Mouse (Mus musculus) heart, embryonic 14.5 days (tissue): Measurements from ENCODE around the gene Rbm4b. TPM values are rescaled to one million over a fixed set of nuclear protein-coding genes. Genes with fewer than 3 reads are reported as not detected.
A peak's percentile ranks its signal among the peaks of the same experiment; 100 is the strongest.
"Not testable (repeated sequence)": the region's sequence is repeated elsewhere in the genome, so short reads cannot be mapped to it uniquely, and the experiment has no call there.

ENCODE experiments used
- ATAC-seq: fragments of 200-750 bp; cut with Nextera tagmentation; 2 replicates; pipeline ENCODE4 v1.8.0; 2017; ENCODE audit warnings: low read depth, moderate TSS enrichment; ENCODE audit not compliant: insufficient number of reproducible peaks, insufficient read depth, low FRiP score
- H3K27ac ChIP-seq, 2 experiments: fragments of 200-500 bp in 1 of 2; fragments of 300-500 bp in 1 of 2; sonication (generic) in 1 of 2; replicated peaks in 1 of 2; 2 replicates each; pipeline ENCODE4 v1.5.1; 2012 to 2014; ENCODE audit warnings: low read depth in 2 of 2, low read length in 2 of 2, control low read depth in 1 of 2, mild to moderate bottlenecking in 1 of 2, mixed read lengths in 1 of 2; ENCODE audit not compliant: control insufficient read depth in 1 of 2, insufficient read depth in 1 of 2
- H3K27me3 ChIP-seq: fragments of 300-500 bp; sonication (generic); 2 replicates; pipeline ENCODE4 v1.6.1; 2014; ENCODE audit warnings: mild to moderate bottlenecking, low read length, control low read depth; ENCODE audit not compliant: control insufficient read depth, insufficient read depth
- H3K36me3 ChIP-seq: fragments of 300-500 bp; sonication (generic); 2 replicates; pipeline ENCODE4 v1.6.1; 2014; ENCODE audit warnings: mild to moderate bottlenecking, control low read depth, low read length, mixed read lengths; ENCODE audit not compliant: control insufficient read depth, insufficient read depth
- H3K4me1 ChIP-seq, 2 experiments: fragments of 200-500 bp in 1 of 2; fragments of 300-500 bp in 1 of 2; sonication (generic) in 1 of 2; 2 replicates each; pipeline ENCODE4 v1.6.1; 2012 to 2014; ENCODE audit warnings: low read length in 2 of 2, control low read depth in 1 of 2, mixed read lengths in 1 of 2; ENCODE audit not compliant: control insufficient read depth in 2 of 2, insufficient read depth in 2 of 2
- H3K4me2 ChIP-seq: fragments of 300-500 bp; sonication (generic); 2 replicates; pipeline ENCODE4 v1.6.1; 2014; ENCODE audit warnings: mild to moderate bottlenecking, low read length
- H3K4me3 ChIP-seq, 2 experiments: fragments of 200-500 bp in 1 of 2; fragments of 300-500 bp in 1 of 2; sonication (generic) in 1 of 2; 2 replicates each; pipeline ENCODE4 v1.5.1; 2012 to 2014; ENCODE audit warnings: low read length in 2 of 2, mild to moderate bottlenecking in 2 of 2, control low read depth in 1 of 2, low read depth in 1 of 2, moderate library complexity in 1 of 2; ENCODE audit not compliant: control insufficient read depth in 1 of 2, insufficient read depth in 1 of 2
- H3K9ac ChIP-seq: fragments of 300-500 bp; sonication (generic); 2 replicates; pipeline ENCODE4 v1.6.1; 2014; ENCODE audit warnings: mild to moderate bottlenecking, low read length
- H3K9me3 ChIP-seq: fragments of 300-500 bp; sonication (generic); 2 replicates; pipeline ENCODE4 v1.6.1; 2016; ENCODE audit warnings: low read length, control low read depth; ENCODE audit not compliant: control insufficient read depth
- WGBS: fragments of 180-500 bp; shearing (Covaris S2); extraction: QIAGEN DNeasy Blood & Tissue Kit; methylation state at CpG from one replicate; pipeline ENCODE4 v1.1.7; 2014; 5-methylcytosine and 5-hydroxymethylcytosine counted together
- polyA plus RNA-seq: library from polyadenylated mRNA; unstranded; fragments of >200 nt; fragmentation: Nextera tagmentation; extraction: Ambion mirVana; gene quantifications from 2 replicates; pipeline ENCODE4 v1.2.1, GENCODE M21; 2014

The Rbm4b gene
- polyA plus RNA-seq, 1 experiment from 2014 or later, result 34.1 TPM

DNA sequence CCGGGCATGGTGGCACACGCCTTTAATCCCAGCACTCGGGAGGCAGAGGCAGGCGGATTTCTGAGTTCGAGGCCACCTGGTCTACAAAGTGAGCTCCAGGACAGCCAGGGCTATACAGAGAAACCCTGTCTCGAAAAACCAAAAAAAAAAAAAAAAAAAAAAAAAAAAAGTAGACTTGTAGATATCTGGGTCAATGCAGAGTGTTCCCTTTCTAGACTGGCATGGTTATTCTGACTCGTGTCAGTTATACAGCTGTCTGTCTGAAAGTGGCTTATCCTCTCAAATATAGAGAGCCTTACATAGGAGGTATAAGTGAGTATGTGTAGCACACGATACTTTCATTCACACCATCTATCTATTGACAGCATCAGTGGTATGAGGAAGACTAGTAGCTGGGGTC, 4.2 kb downstream of the Rbm4b start:
- H3K27ac ChIP-seq, H3K9me3 ChIP-seq, H3K4me2 ChIP-seq, H3K27me3 ChIP-seq, ATAC-seq, H3K4me3 ChIP-seq, H3K9ac ChIP-seq: not testable (repeated sequence)
- H3K36me3 ChIP-seq, result peaks cover 71% of the 10 kb centered on the region
- 86% methylated on average over 8 of the region's 8 CpGs for WGBS
- H3K4me1 ChIP-seq, result peaks cover 5 to 18% of the 10 kb centered on the region in 2 experiments

DNA sequence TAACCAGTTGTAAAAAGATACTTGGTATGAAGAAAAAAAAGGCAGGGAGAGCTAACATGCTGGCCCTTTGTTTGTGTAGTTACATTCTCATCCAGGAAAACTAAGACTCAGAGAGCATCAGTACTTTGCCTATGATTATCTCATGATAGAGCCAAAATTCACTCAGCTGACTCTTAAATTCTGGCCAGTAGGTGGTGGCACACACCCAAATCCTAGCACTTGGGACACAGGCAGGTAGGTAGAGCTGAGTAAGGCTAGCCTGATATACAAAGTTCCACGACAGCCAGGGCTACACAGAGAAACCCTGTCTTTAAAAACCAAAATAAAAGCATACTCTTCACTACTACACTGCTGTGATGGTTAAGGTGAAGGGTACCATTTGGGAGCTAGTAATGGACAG, 6.6 kb downstream of the Rbm4b start:
- ATAC-seq, result no peak
- H3K36me3 ChIP-seq, result peaks cover 88% of the 10 kb centered on the region
- H3K9me3 ChIP-seq, result no peaks in the 10 kb centered on the region
- no peaks in the 10 kb centered on the region for H3K27me3 ChIP-seq
- H3K4me2 ChIP-seq, result no peak overlapping the region
- no peak overlapping the region for H3K27ac ChIP-seq
- 59% methylated on average over 1 of the region's 1 CpGs for WGBS
- peaks cover under 1 to 13% of the 10 kb centered on the region in 2 experiments for H3K4me1 ChIP-seq
- H3K9ac ChIP-seq, result no peak overlapping the region
- no peak overlapping the region for H3K4me3 ChIP-seq

GRCm38 (mm10) chr19:4767507-4768148, 11.3 kb downstream of the Rbm4b start:
- ATAC-seq, result no peak
- H3K4me1 ChIP-seq, result no peaks in the 10 kb centered on the region
- no peak overlapping the region for H3K4me3 ChIP-seq
- H3K9ac ChIP-seq, result no peak overlapping the region
- H3K36me3 ChIP-seq, result peaks cover 98% of the 10 kb centered on the region
- no peaks in the 10 kb centered on the region for H3K9me3 ChIP-seq
- no peak overlapping the region for H3K27ac ChIP-seq
- WGBS, result 67% methylated on average over 12 of the region's 12 CpGs
- H3K4me2 ChIP-seq, result no peak overlapping the region
- H3K27me3 ChIP-seq, result no peaks in the 10 kb centered on the region

DNA sequence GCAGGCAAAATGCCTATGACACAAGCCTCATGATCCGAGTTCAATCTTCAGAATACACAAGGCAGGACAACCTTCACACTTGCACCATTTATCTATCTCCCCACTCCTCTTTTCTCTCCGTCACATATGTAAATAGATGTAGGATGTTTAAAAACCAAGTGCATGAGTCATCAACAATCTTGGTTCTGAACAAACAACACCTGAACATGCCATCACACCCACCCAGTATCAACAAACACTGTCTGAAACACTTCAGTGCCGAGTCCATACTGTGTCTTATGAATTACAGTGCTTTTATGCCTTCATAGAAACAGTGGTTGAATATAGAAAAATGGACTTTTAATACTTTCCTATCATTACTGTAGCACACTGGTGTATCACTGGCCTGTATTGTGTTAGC, 16.5 kb downstream of the Rbm4b start:
- H3K9ac ChIP-seq, result no peak overlapping the region
- H3K36me3 ChIP-seq, result peaks cover 97% of the 10 kb centered on the region
- no peak overlapping the region for H3K4me3 ChIP-seq
- WGBS, result 86% methylated on average over 3 of the region's 3 CpGs
- ATAC-seq, result no peak
- H3K27ac ChIP-seq, result no peak overlapping the region
- H3K4me2 ChIP-seq, result no peak overlapping the region
- no peaks in the 10 kb centered on the region for H3K4me1 ChIP-seq
- no peaks in the 10 kb centered on the region for H3K9me3 ChIP-seq
- no peaks in the 10 kb centered on the region for H3K27me3 ChIP-seq

GRCm38 (mm10) chr19:4782891-4783290, 26.6 kb downstream of the Rbm4b start:
- Histone ChIP-seq H3K9me3 (no peaks in the 10 kb centered on the region), H3K4me1 (peaks cover 4 to 26% of the 10 kb centered on the region in 2 experiments; a peak in 3 of 4 replicates), H3K27ac (no peak overlapping the region), H3K4me3 (no peak overlapping the region), H3K36me3 (peaks cover 95% of the 10 kb centered on the region), H3K4me2 (no peak overlapping the region), H3K27me3 (no peaks in the 10 kb centered on the region), H3K9ac (no peak overlapping the region)
- ATAC-seq, result no peak
- WGBS, result 75% methylated on average over 2 of the region's 2 CpGs

- H3K4me1 ChIP-seq, result peaks cover 6 to 33% of the 10 kb centered on the region in 2 experiments
- H3K36me3 ChIP-seq, result peaks cover 94% of the 10 kb centered on the region
- no peak overlapping the region for H3K9ac ChIP-seq
- no peak overlapping the region for H3K4me2 ChIP-seq
- peak overlapping the region in 1 of 2 experiments; percentile 46; a peak in 2 of 4 replicates for H3K27ac ChIP-seq
- no peaks in the 10 kb centered on the region for H3K27me3 ChIP-seq
- no peaks in the 10 kb centered on the region for H3K9me3 ChIP-seq
- 80% methylated on average over 7 of the region's 7 CpGs for WGBS
- ATAC-seq, result no peak
- no peak overlapping the region for H3K4me3 ChIP-seq
These were observed 28.9 kb downstream of the Rbm4b start for GRCm38 (mm10) chr19:4785206-4785605.

GRCm38 (mm10) chr19:4786313-4786712, 30.0 kb downstream of the Rbm4b start:
- no peak overlapping the region for H3K27ac ChIP-seq
- 96% methylated on average over 2 of the region's 2 CpGs for WGBS
- peaks cover 7 to 39% of the 10 kb centered on the region in 2 experiments for H3K4me1 ChIP-seq
- no peak for ATAC-seq
- no peaks in the 10 kb centered on the region for H3K9me3 ChIP-seq
- H3K9ac ChIP-seq, result no peak overlapping the region
- H3K4me2 ChIP-seq, result no peak overlapping the region
- H3K36me3 ChIP-seq, result peaks cover 94% of the 10 kb centered on the region
- no peak overlapping the region for H3K4me3 ChIP-seq
- H3K27me3 ChIP-seq, result no peaks in the 10 kb centered on the region
